Mouse (Mus musculus) lung, embryonic 14.5 days (tissue): Measurements from ENCODE around the gene Foxn2. TPM values are rescaled to one million over a fixed set of nuclear protein-coding genes. Genes with fewer than 3 reads are reported as not detected.

ENCODE experiments used
- ATAC-seq: fragments of 200-750 bp; cut with Nextera tagmentation; 2 replicates; pipeline ENCODE4 v1.8.0; 2017; ENCODE audit warnings: mild to moderate bottlenecking, moderate TSS enrichment, moderate library complexity; ENCODE audit not compliant: insufficient read depth
- DNase-seq: peaks from one replicate; pipeline ENCODE4 v3.0.0-alpha.2; 2015
- H3K27ac ChIP-seq: fragments of 300-500 bp; sonication (generic); 2 replicates; pipeline ENCODE4 v1.5.1; 2014; ENCODE audit warnings: low read depth, mild to moderate bottlenecking, moderate library complexity
- H3K27me3 ChIP-seq: fragments of 300-500 bp; sonication (generic); 2 replicates; pipeline ENCODE4 v1.6.1; 2014; ENCODE audit warnings: low read length, control low read depth; ENCODE audit not compliant: insufficient read depth
- H3K36me3 ChIP-seq: fragments of 300-500 bp; sonication (generic); 2 replicates; pipeline ENCODE4 v1.6.1; 2014; ENCODE audit warnings: control low read depth; ENCODE audit not compliant: insufficient read depth
- H3K4me1 ChIP-seq: fragments of 300-500 bp; sonication (generic); 2 replicates; pipeline ENCODE4 v1.6.1; 2014; ENCODE audit warnings: antibody characterized with exemption, control low read depth; ENCODE audit not compliant: insufficient read depth
- H3K4me2 ChIP-seq: fragments of 300-500 bp; sonication (generic); 2 replicates; pipeline ENCODE4 v1.6.1; 2014; ENCODE audit warnings: mild to moderate bottlenecking
- H3K4me3 ChIP-seq: fragments of 300-500 bp; sonication (generic); 2 replicates; pipeline ENCODE4 v1.5.1; 2014; ENCODE audit warnings: low read depth, low read length
- H3K9ac ChIP-seq: fragments of 300-500 bp; sonication (generic); 2 replicates; pipeline ENCODE4 v1.6.1; 2014
- H3K9me3 ChIP-seq: fragments of 300-500 bp; sonication (generic); 2 replicates; pipeline ENCODE4 v1.6.1; 2016; ENCODE audit warnings: low read depth, low read length, control low read depth
- CTCF ChIP-seq: IDR thresholded peaks from 2 replicates; pipeline ENCODE4 v1.5.1; 2016; ENCODE audit warnings: antibody characterized with exemption, low read depth
- WGBS: fragments of 180-500 bp; shearing (Covaris S2); extraction: QIAGEN DNeasy Blood & Tissue Kit; methylation state at CpG from one replicate; pipeline ENCODE4 v1.1.7; 2014; 5-methylcytosine and 5-hydroxymethylcytosine counted together
- polyA plus RNA-seq: library from polyadenylated mRNA; unstranded; fragments of >200 nt; fragmentation: Nextera tagmentation; extraction: Ambion mirVana; gene quantifications from 2 replicates; pipeline ENCODE4 v1.2.1, GENCODE M21; 2014

Foxn2 gene
- polyA plus RNA-seq, 1 experiment from 2014 or later: 15.3 TPM

- Histone ChIP-seq H3K4me3 (no peak overlapping the region), H3K36me3 (peaks cover 8% of the 10 kb centered on the region; the same call in 1 of the 2 replicates), H3K27ac (no peak overlapping the region), H3K4me2 (no peak overlapping the region), H3K9me3 (no peaks in the 10 kb centered on the region), H3K27me3 (no peaks in the 10 kb centered on the region), H3K4me1 (no peaks in the 10 kb centered on the region), H3K9ac (no peak overlapping the region)
- no peak for TF ChIP-seq CTCF
- 85% methylated on average over 10 of the region's 10 CpGs for WGBS
- DNase-seq: no peak
- ATAC-seq: no peak
Measured at GRCm38 (mm10) chr17:88480369-88480768, 39.9 kb downstream of the Foxn2 start.

GRCm38 (mm10) chr17:88481062-88481461 lies 40.6 kb downstream of the Foxn2 start:
- Histone ChIP-seq H3K4me1 (no peaks in the 10 kb centered on the region), H3K4me2 (no peak overlapping the region), H3K4me3 (no peak overlapping the region), H3K27me3 (no peaks in the 10 kb centered on the region), H3K9ac (no peak overlapping the region), H3K9me3 (no peaks in the 10 kb centered on the region), H3K27ac (no peak overlapping the region), H3K36me3 (peaks cover 6% of the 10 kb centered on the region; the same call in 1 of the 2 replicates)
- 80% methylated on average over 2 of the region's 2 CpGs for WGBS
- ATAC-seq (no peak), DNase-seq (no peak)
- TF ChIP-seq CTCF: no peak

- Histone ChIP-seq H3K27me3 (no peaks in the 10 kb centered on the region), H3K9ac (no peak overlapping the region), H3K4me1 (no peaks in the 10 kb centered on the region), H3K27ac (no peak overlapping the region), H3K4me2 (no peak overlapping the region), H3K9me3 (no peaks in the 10 kb centered on the region), H3K36me3 (peaks cover 8% of the 10 kb centered on the region; the same call in 1 of the 2 replicates), H3K4me3 (no peak overlapping the region)
- DNase-seq: no peak
- no peak for TF ChIP-seq CTCF
- 85% methylated on average over 3 of the region's 3 CpGs for WGBS
- ATAC-seq: no peak
Measured at GRCm38 (mm10) chr17:88481587-88481986, 41.1 kb downstream of the Foxn2 start.

- Histone ChIP-seq H3K9me3 (no peaks in the 10 kb centered on the region), H3K27me3 (no peaks in the 10 kb centered on the region), H3K36me3 (peaks cover 9% of the 10 kb centered on the region; the same call in 1 of the 2 replicates), H3K27ac (no peak overlapping the region), H3K4me1 (no peaks in the 10 kb centered on the region), H3K4me2 (no peak overlapping the region), H3K4me3 (no peak overlapping the region), H3K9ac (no peak overlapping the region)
- DNase-seq (no peak), ATAC-seq (no peak)
- WGBS: 91% methylated on average over 11 of the region's 11 CpGs
- TF ChIP-seq CTCF: no peak
Measured at GRCm38 (mm10) chr17:88484539-88484938, 44.0 kb downstream of the Foxn2 start.

GRCm38 (mm10) chr17:88484951-88485350 lies 44.4 kb downstream of the Foxn2 start:
- Histone ChIP-seq H3K36me3 (peaks cover 9% of the 10 kb centered on the region; the same call in 1 of the 2 replicates), H3K4me1 (no peaks in the 10 kb centered on the region), H3K4me2 (no peak overlapping the region), H3K4me3 (no peak overlapping the region), H3K9ac (no peak overlapping the region), H3K27ac (no peak overlapping the region), H3K27me3 (no peaks in the 10 kb centered on the region), H3K9me3 (no peaks in the 10 kb centered on the region)
- DNase-seq (no peak), ATAC-seq (no peak)
- TF ChIP-seq CTCF: no peak
- 94% methylated on average over 1 of the region's 1 CpGs for WGBS

GRCm38 (mm10) chr17:88490546-88490945 lies 50.0 kb downstream of the Foxn2 start:
- Histone ChIP-seq H3K4me3 (no peak overlapping the region), H3K4me2 (no peak overlapping the region), H3K4me1 (no peaks in the 10 kb centered on the region), H3K9me3 (no peaks in the 10 kb centered on the region), H3K27me3 (no peaks in the 10 kb centered on the region), H3K27ac (no peak overlapping the region), H3K36me3 (peaks cover 28% of the 10 kb centered on the region; the same call in 1 of the 2 replicates), H3K9ac (no peak overlapping the region)
- DNase-seq (no peak), ATAC-seq (no peak)
- WGBS: 86% methylated on average over 10 of the region's 10 CpGs
- no peak for TF ChIP-seq CTCF

- DNase-seq (peak; percentile 38), ATAC-seq (no peak)
- H3K27me3 ChIP-seq: no peaks in the 10 kb centered on the region
- no peaks in the 10 kb centered on the region for H3K9me3 ChIP-seq
- 91% methylated on average over 13 of the region's 13 CpGs for WGBS
- H3K9ac ChIP-seq: no peak overlapping the region
- H3K36me3 ChIP-seq: peaks cover 25% of the 10 kb centered on the region; the same call in 1 of the 2 replicates
- H3K27ac ChIP-seq: no peak overlapping the region
- no peak overlapping the region for H3K4me3 ChIP-seq
- TF ChIP-seq CTCF: peak; percentile 20; the same call in 1 of the 2 replicates
- H3K4me2 ChIP-seq: no peak overlapping the region
- H3K4me1 ChIP-seq: no peaks in the 10 kb centered on the region
Measured at GRCm38 (mm10) chr17:88491366-88492106, 51.0 kb downstream of the Foxn2 start.
